26 mouse cellular contexts compared by ENCODE assay signal in the genomic region with DNA sequence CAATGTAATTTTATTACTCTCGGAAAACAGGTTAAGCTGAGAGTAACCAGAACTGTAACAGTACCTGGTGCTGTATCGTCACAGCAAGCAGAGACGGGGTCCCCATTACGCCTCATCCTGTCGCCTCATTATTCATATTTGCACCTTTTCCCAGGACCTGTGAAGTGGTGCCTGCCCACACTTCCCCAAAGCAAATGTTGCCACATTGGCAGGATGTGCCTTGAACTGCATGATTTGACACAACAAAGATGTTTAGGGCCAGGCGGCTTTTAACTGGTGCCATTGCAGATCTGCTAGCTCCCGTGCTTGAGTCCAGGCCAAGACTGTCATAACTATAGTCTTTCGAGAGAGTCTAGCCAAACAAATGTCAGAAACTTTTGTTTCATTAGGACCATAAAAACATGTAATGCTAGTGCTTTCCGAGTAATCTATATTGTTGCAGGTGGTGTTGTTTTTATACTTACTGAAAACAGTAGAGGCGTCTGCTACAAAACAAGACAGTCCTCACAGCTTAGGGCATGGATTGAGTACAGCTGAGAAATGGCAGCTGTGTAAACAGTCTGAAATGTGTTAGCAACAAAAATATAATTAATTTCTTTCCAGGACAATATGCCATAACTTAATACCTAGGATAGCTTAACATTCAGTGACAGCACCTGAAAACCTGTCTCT.
DNase-seq lines count a peak whose midpoint lies in the region; ATAC-seq and TF ChIP-seq lines count a peak whose summit lies in the region.
"Had no signal": no experiment of that assay in that cellular context is flagged by ENCODE, and none has a peak within 500 bp of the region (broad histone marks: within the 10 kb centered on the region; RNA-seq: fewer than 3 reads in every experiment).

No protein-coding gene starts in this region.

- no peaks in the 10 kb centered on the region for H3K9me3 ChIP-seq in kidney, postnatal 0 days (replicated peaks; ENCODE audit: low read length)
- no peaks in the 10 kb centered on the region for H3K9me3 ChIP-seq in kidney, embryonic 14.5 days (ENCODE audit: control insufficient read depth, low read length)
- no peaks in the 10 kb centered on the region for H3K9me3 ChIP-seq in forebrain, postnatal 0 days (ENCODE audit: low read length)
- H3K9me3 ChIP-seq in neural tube, embryonic 15.5 days (replicated peaks): no peaks in the 10 kb centered on the region
- H3K9me3 ChIP-seq: heart, embryonic 13.5 days; limb, embryonic 13.5 days had no signal

- no peak overlapping the region for H3K9ac ChIP-seq in kidney, postnatal 0 days (ENCODE audit: low read depth, low read length)
- H3K9ac ChIP-seq in kidney, embryonic 14.5 days (ENCODE audit: low read depth, low read length): no peak overlapping the region
- no peak overlapping the region for H3K9ac ChIP-seq in forebrain, postnatal 0 days
- H3K9ac ChIP-seq in neural tube, embryonic 15.5 days (replicated peaks): no peak overlapping the region
- H3K9ac ChIP-seq: heart, embryonic 13.5 days; hindbrain, embryonic 14.5 days; limb, embryonic 13.5 days; liver, postnatal 0 days had no signal

- 45% methylated on average over 10 of the region's 10 CpGs for WGBS in kidney, postnatal 0 days
- WGBS in kidney, embryonic 14.5 days: 49% methylated on average over 10 of the region's 10 CpGs
- 55% methylated on average over 10 of the region's 10 CpGs for WGBS in forebrain, postnatal 0 days
- WGBS in neural tube, embryonic 15.5 days: 82% methylated on average over 10 of the region's 10 CpGs

- no peak overlapping the region for H3K4me3 ChIP-seq in kidney, postnatal 0 days (replicated peaks; ENCODE audit: low read depth, low read length)
- no peak overlapping the region for H3K4me3 ChIP-seq in kidney, embryonic 14.5 days (ENCODE audit: low read length)
- no peak overlapping the region for H3K4me3 ChIP-seq in forebrain, postnatal 0 days (ENCODE audit: low read depth, low read length)
- no peak overlapping the region for H3K4me3 ChIP-seq in neural tube, embryonic 15.5 days (replicated peaks)
- H3K4me3 ChIP-seq: heart, embryonic 13.5 days; limb, embryonic 13.5 days had no signal

- DNase-seq in embryo, embryonic 10 days (ENCODE audit: low spot score): peak; percentile 8
- DNase-seq in embryo, embryonic 9.5 days (ENCODE audit: extremely low spot score): no peak
- DNase-seq in kidney, postnatal 0 days (ENCODE audit: low spot score): peak; percentile 6
- DNase-seq in brain, adult 2 months (ENCODE audit: low read depth, low spot score): peak; percentile 22
- DNase-seq in forebrain, postnatal 0 days: peak; percentile 25
- DNase-seq: adrenal gland, postnatal 25 days; cerebellum, adult 8-10 months; gastrocnemius, postnatal 10 days; heart, postnatal 10 days; kidney, adult 9 months; kidney, postnatal 25 days; liver, postnatal 0 days; lung, postnatal 10 days; midbrain, embryonic 14.5 days; right cerebral cortex, adult 18-20 months; spleen, adult 18-20 months; thymus, postnatal 14 days had no signal

- no peak overlapping the region for H3K4me2 ChIP-seq in kidney, postnatal 0 days (ENCODE audit: low read length)
- no peak overlapping the region for H3K4me2 ChIP-seq in kidney, embryonic 14.5 days (replicated peaks; ENCODE audit: low read depth, low read length)
- H3K4me2 ChIP-seq in forebrain, postnatal 0 days (ENCODE audit: low read depth): no peak overlapping the region
- H3K4me2 ChIP-seq in neural tube, embryonic 15.5 days: no peak overlapping the region
- H3K4me2 ChIP-seq: heart, embryonic 13.5 days; hindbrain, embryonic 14.5 days; limb, embryonic 13.5 days; liver, embryonic 11.5 days had no signal

- H3K4me1 ChIP-seq in kidney, postnatal 0 days (replicated peaks; ENCODE audit: insufficient read depth, low read length): no peaks in the 10 kb centered on the region
- H3K4me1 ChIP-seq in kidney, embryonic 14.5 days (ENCODE audit: control insufficient read depth, insufficient read depth, low read length): no peaks in the 10 kb centered on the region
- H3K4me1 ChIP-seq in forebrain, postnatal 0 days (ENCODE audit: insufficient read depth): no peaks in the 10 kb centered on the region
- no peaks in the 10 kb centered on the region for H3K4me1 ChIP-seq in neural tube, embryonic 15.5 days
- H3K4me1 ChIP-seq: limb, embryonic 13.5 days had no signal

- no peak for TF ChIP-seq CTCF in kidney, postnatal 0 days (IDR thresholded peaks at IDR 0.05; ENCODE audit: low read depth)
- TF ChIP-seq CTCF in forebrain, postnatal 0 days (IDR thresholded peaks at IDR 0.05; ENCODE audit: low read depth): no peak

- no peak for ATAC-seq in kidney, postnatal 0 days (replicated peaks; ENCODE audit: low FRiP score, low read depth)
- no peak for ATAC-seq in kidney, embryonic 14.5 days (ENCODE audit: low FRiP score, low TSS enrichment)
- no peak for ATAC-seq in forebrain, postnatal 0 days
- ATAC-seq in neural tube, embryonic 15.5 days (ENCODE audit: low FRiP score): no peak
- ATAC-seq: CD4-positive, CD25-positive, alpha-beta regulatory T cell, adult 4 months; intestine, postnatal 0 days; liver, postnatal 0 days had no signal

- no peak overlapping the region for H3K27ac ChIP-seq in kidney, postnatal 0 days
- no peak overlapping the region for H3K27ac ChIP-seq in kidney, embryonic 14.5 days (ENCODE audit: low read depth, low read length)
- no peak overlapping the region for H3K27ac ChIP-seq in forebrain, postnatal 0 days (ENCODE audit: low read depth, low read length)
- no peak overlapping the region for H3K27ac ChIP-seq in neural tube, embryonic 15.5 days (replicated peaks)
- H3K27ac ChIP-seq: heart, embryonic 13.5 days; hindbrain, embryonic 14.5 days; limb, embryonic 13.5 days; macrophage had no signal

- H3K36me3 ChIP-seq in kidney, postnatal 0 days (ENCODE audit: insufficient read depth, low read length): no peaks in the 10 kb centered on the region
- H3K36me3 ChIP-seq in kidney, embryonic 14.5 days (ENCODE audit: control insufficient read depth, insufficient read depth, low read length): no peaks in the 10 kb centered on the region
- no peaks in the 10 kb centered on the region for H3K36me3 ChIP-seq in forebrain, postnatal 0 days (ENCODE audit: insufficient read depth)
- H3K36me3 ChIP-seq in neural tube, embryonic 15.5 days: no peaks in the 10 kb centered on the region

- H3K27me3 ChIP-seq in kidney, postnatal 0 days (ENCODE audit: insufficient read depth, low read length): no peaks in the 10 kb centered on the region
- H3K27me3 ChIP-seq in kidney, embryonic 14.5 days (ENCODE audit: control insufficient read depth, insufficient read depth, low read length): no peaks in the 10 kb centered on the region
- no peaks in the 10 kb centered on the region for H3K27me3 ChIP-seq in forebrain, postnatal 0 days (ENCODE audit: insufficient read depth, low read length)
- no peaks in the 10 kb centered on the region for H3K27me3 ChIP-seq in neural tube, embryonic 15.5 days (replicated peaks)
- H3K27me3 ChIP-seq: heart, embryonic 13.5 days; limb, embryonic 13.5 days had no signal
